Mouse (Mus musculus) frontal cortex, postnatal 14 days (tissue): ENCODE results near the gene Sctr.

ENCODE experiments used
- DNase-seq, 2 experiments: peaks; one replicate each; pipeline ENCODE4 v3.0.0; 2022; ENCODE audit warnings: low spot score in 2 of 2

The Sctr gene

GRCm38 (mm10) chr1:120006844-120007790 lies at the start of gene Sctr:
Gene Sctr, plus strand, starts transcription at chr1:120006894.
- DNase-seq, result no peak

DNA sequence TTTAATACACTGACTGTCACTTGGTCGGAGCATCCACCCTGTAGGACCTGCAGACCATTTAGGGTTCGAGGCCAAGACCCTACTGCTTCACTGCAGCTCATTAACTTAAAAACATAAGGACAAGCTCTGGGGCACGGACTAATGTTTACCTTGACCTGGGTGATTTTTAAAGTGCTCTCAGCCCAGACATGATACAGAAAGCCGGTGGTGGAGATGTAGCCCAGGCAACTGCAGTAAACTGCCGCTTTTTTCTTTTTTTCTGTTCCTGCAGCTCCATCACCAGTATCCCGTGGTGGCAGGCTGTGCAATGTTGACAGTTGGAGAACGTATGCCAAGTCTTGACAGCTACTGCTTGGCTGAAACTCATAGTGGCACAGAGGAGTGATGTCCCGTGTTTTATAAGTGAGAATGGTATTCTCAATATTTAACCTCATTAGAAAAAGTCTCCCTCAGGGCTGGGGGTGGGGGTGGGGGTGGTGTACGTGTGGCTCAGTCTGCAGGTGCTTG lies 48.9 kb upstream of the Sctr start:
- DNase-seq, result no peak

GRCm38 (mm10) chr1:119959464-119959863 lies 47.2 kb upstream of the Sctr start:
- no peak for DNase-seq

GRCm38 (mm10) chr1:119959920-119960319 lies 46.8 kb upstream of the Sctr start:
- DNase-seq, result no peak

DNA sequence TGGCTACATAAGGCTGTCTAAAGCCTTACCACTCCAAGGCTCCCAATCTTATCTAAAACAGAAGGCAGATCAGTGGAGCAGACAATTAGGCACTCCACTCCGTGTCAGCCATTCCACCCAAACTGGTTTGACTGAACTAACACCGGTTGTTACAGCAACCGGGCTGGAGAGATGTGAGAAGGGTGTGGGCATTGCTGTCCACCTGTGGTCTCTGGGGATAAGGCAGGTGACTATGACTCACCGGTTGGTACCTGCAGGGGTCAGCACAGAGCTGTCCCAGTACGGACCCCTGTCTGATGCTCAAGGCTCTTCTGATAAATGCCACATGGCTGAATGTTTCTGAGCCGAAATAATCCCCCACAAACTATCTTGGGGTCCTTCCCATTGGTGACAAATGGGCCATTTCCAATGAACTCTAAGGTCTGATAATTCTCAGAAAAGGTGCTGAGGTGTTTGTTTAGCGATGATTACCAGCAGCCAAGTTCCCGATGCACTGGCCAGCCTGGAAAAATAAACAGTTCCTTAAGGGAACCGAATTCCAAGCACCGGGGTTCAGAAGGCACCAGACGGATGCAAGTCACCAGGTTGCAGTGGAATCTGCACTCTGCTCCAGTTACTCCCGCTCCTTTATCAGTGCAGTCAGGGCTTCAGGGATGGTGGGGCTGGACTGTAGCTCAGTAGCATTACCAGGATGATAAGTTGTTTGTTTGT lies 40.7 kb upstream of the Sctr start:
- no peak for DNase-seq

DNA sequence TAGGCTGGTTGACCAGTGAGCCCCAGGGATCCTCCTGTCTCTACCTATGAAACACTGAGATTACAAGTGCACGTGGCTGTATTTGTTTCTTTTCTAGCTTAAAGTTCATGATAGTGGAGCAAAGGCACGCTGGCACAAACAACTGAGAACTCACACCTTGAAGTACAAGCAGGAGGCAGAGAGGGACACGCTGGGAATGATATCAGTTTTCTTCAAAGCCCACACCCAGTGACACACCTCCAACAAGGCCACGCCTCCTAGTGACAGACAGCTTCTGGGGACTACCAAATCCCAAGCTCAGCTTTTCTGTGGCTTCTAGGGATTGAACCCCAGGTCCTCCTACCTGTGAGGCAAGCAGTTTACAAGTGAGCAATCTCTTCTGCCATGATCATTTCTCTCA lies 33.6 kb upstream of the Sctr start:
- no peak for DNase-seq

GRCm38 (mm10) chr1:119975141-119975540 lies 31.6 kb upstream of the Sctr start:
- DNase-seq, result no peak

DNA sequence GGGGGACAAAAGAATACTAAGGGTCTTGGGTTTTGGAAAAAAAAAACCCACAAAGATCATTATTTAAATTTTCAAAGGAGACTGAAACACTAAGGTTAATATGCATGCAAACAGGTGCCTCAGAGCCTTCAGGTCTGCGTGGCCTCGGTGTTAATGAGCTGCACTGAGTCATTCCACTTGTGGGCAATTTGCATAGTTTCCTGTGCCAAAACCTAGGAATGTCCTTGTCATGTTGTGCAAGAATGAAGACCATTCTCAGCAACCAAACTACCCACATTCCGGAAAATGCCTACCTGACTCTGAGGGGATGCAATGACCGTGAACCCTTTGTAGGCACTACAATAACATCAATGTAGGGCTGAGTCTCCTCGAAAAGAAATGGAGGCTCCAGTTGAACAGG lies 20.1 kb upstream of the Sctr start:
- no peak for DNase-seq

- peak; percentile 48 to 61 for DNase-seq
Measured at GRCm38 (mm10) chr1:119996798-119997581, 9.7 kb upstream of the Sctr start, which contains the start of gene Cfap221. Gene Cfap221, minus strand, starts transcription at chr1:119997234.

DNA sequence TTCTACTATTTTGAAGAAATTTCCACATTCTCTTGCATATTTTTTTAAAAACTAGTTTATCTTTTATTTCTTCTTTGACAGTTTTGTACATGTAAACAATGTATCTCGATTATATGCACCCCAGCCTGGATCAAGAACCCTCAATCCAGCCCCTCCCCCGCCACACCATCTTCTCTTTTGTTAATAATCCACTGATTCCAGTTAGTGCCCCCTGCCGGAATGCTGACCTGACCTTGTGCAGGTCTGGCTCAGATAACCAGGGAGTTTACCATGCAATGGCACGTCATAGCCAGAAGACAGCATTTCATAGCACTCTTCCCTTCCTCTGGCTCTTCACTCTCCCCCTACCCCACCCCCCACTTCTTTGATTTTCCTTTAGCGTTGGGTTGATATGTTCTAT lies 9.1 kb upstream of the Sctr start:
- no peak for DNase-seq

DNA sequence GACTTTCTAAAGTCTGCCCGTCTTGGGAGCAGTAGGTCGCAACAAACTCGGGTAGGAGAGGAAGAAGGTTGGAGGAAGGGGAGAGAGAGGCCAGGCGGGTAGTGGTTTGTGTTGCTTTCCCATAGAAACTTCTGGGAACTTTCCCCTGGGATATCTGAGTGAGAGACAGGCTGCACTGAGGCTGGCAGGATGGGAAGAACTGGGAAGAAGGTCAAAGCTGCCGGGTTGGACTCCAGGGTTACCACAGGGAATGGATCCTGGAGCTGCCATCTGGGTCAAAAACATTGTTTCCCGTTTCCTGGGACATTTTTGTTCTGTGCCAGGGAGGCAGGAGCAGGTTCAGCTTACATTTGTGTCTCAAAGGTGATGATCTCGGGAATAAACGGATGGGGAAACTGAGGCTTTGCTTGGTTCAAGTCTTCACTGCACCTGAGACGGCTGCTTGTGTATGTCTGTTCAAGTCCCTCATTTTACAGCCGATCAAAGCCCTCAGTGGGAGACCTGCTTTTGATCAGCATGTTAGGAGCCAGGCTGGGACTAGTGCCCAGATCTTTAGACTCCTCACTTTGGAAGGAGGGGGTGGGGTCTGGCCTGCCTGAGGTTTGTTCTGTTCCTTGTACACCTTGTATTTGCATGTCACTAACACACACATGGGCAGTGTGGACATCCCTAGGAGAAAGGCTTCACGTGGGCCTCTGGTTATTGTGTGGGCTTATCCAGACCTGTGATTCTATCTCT lies 1.3 kb downstream of the Sctr start:
- DNase-seq, result no peak

DNA sequence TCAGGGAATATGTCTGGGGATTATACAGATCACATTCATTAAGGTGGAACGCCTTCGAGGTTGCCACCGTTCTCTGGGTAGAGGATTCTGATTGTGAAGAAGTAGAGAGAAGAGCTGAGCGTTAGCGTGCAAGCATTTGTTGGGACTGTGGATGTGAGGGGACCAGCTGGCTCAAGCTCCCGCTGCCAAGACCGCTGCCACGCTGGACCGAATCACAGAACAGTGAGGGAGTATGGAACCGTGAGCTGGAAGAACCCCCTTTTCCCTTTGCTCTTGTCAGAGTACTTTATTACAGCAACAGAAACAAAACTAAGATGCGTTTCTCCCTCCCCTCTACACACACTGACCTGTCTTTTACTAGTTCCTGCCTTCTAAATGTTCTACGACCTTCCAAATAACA lies 5.9 kb downstream of the Sctr start:
- DNase-seq, result no peak

- peak in 1 of 2 experiments; percentile 37 for DNase-seq
Measured at GRCm38 (mm10) chr1:120013111-120013510, 6.4 kb downstream of the Sctr start.

- no peak for DNase-seq
Measured at GRCm38 (mm10) chr1:120016240-120016639, 9.5 kb downstream of the Sctr start.

DNA sequence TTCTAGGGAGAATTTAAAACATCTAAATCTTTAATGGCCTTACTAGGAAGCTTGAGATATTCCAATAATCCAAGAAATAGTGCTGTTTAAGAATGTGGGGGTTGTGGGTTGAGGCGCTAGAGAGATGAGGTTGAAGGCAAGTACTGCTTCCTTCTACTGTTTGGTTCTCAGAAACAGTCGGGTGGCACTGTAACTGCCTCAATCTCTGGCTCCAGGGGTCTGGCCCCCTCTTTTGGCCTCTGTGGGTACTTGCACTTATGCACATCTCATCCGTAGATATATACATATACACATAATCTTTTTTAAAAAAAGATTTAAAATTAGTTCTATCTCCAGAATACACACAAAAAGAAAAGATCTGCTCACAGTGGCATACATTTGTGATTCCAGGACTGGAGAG lies 12.2 kb downstream of the Sctr start:
- no peak for DNase-seq

DNA sequence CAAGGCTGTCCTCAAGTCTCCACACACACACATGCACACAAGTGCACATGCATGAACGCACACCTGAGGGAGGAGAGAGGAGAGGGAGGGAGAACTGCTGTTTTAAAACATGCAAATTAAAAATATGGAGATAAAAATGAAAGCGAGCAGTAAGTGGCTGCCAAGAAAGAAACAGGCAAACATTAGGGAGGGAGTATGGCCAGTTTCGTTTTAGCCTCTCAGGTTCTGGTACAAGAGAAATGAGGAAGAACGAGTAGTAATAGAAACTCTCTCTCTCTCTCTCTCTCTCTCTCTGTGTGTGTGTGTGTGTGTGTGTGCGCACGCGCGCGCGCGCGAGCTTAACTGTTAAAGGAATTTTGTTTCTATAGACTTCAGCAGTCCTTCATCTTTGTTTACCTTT lies 12.7 kb downstream of the Sctr start:
- no peak for DNase-seq

DNA sequence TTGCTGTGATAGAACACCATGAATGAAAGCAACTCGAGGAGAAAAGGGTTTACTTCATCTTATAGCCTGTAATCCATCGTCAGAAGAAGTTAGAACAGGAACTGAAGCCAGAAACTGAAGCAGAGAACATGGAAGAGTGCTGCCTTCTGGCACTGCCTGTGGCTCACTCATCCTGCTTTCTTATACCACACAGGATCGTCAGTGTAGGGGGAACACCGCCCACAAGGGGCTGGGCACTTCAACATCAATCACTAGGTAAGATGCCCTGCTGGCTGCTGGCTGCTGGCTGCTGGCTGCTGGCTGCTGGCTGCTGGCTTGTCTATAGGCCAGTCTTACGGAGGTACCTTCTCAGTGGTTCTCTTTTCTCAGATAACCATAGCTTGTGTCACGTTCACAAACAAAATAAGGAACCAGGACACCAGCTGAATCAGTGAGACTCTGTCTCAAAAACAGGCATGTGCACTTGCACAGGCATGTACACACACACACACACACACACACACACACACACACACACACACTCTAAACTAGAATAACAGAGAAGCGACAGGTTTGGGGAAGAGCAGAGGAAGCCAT lies 13.7 kb downstream of the Sctr start:
- DNase-seq, result no peak

DNA sequence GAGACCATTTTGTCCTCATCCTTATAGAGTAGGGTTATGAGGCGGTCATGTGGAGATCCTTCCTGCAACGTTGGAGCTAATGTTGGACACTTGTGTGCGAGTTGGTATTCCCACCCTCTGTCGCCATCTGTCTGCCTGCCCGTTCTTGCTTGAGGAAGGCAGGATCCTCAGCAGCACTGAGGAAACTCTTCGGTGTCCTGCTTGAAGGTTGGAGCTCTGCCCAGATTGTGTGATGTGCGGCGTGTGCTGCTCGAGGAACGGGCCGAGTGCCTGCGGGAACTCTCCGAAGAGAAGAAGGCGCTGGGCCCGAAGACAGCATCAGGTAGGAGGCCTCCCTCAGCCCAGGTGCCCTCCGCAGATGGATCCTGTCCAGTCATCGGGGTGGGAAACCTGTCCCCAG lies 15.3 kb downstream of the Sctr start:
- no peak for DNase-seq

GRCm38 (mm10) chr1:120024331-120025049 lies 17.8 kb downstream of the Sctr start:
- no peak for DNase-seq

GRCm38 (mm10) chr1:120025050-120025439 lies 18.4 kb downstream of the Sctr start:
- DNase-seq, result no peak
